Mouse (Mus musculus) macrophage (primary cell): Measurements from ENCODE around the gene Taar7a. TPM values are rescaled to one million over a fixed set of nuclear protein-coding genes. Genes with fewer than 3 reads are reported as not detected.

Source experiments
- H3K27ac ChIP-seq: fragments of 350-480 bp; formaldehyde crosslinking; 2 replicates; pipeline ENCODE4 v1.9.0; 2021
- H3K36me3 ChIP-seq: fragments of 350-480 bp; formaldehyde crosslinking; 2 replicates; pipeline ENCODE4 v1.9.0; 2021; ENCODE audit errors: inconsistent target
- H3K4me3 ChIP-seq: fragments of 350-480 bp; formaldehyde crosslinking; 2 replicates; pipeline ENCODE4 v1.9.0; 2021; ENCODE audit errors: inconsistent target
- H3K79me2 ChIP-seq: fragments of 350-480 bp; formaldehyde crosslinking; 2 replicates; pipeline ENCODE4 v1.9.0; 2021; ENCODE audit errors: inconsistent target
- WGBS: methylation state at CpG from one replicate; pipeline ENCODE4 v1.1.7; 2026; ENCODE audit warnings: inconsistent platforms; ENCODE audit not compliant: missing documents; 5-methylcytosine and 5-hydroxymethylcytosine counted together
- polyA plus RNA-seq: library from polyadenylated mRNA; stranded (reverse); fragments of 250-400 nt; gene quantifications from 3 replicates; pipeline ENCODE4 v1.2.4, GENCODE M21; 2018; ENCODE audit warnings: inconsistent platforms

Gene Taar7a
- polyA plus RNA-seq, 1 experiment from 2014 or later, result not detected

GRCm38 (mm10) chr10:23964921-23965610, 28.2 kb downstream of the Taar7a start:
- no peak overlapping the region for H3K4me3 ChIP-seq
- no peak overlapping the region for H3K27ac ChIP-seq
- WGBS, result 80% methylated on average over 6 of the region's 6 CpGs
- H3K79me2 ChIP-seq, result no peaks in the 10 kb centered on the region
- H3K36me3 ChIP-seq, result no peaks in the 10 kb centered on the region

- Histone ChIP-seq H3K79me2 (no peaks in the 10 kb centered on the region), H3K36me3 (no peaks in the 10 kb centered on the region), H3K27ac (no peak overlapping the region), H3K4me3 (no peak overlapping the region)
- 77% methylated on average over 3 of the region's 3 CpGs for WGBS
Observed at GRCm38 (mm10) chr10:23963444-23963843, 29.8 kb downstream of the Taar7a start.

GRCm38 (mm10) chr10:23960444-23960915, 32.8 kb downstream of the Taar7a start, which contains the start of gene Taar4:
Gene Taar4 (plus strand): TSS chr10:23960494.
- H3K36me3 ChIP-seq, result no peaks in the 10 kb centered on the region
- no peak within 1 kb of the TSS for H3K27ac ChIP-seq
- no peaks in the 10 kb centered on the region for H3K79me2 ChIP-seq
- no peak within 1 kb of the TSS for H3K4me3 ChIP-seq
- 66% methylated on average over 13 of the region's 13 CpGs for WGBS

GRCm38 (mm10) chr10:23959071-23959470, 34.2 kb downstream of the Taar7a start:
- no peak overlapping the region for H3K4me3 ChIP-seq
- no peaks in the 10 kb centered on the region for H3K79me2 ChIP-seq
- no peaks in the 10 kb centered on the region for H3K36me3 ChIP-seq
- H3K27ac ChIP-seq, result no peak overlapping the region
- 89% methylated on average over 3 of the region's 3 CpGs for WGBS

- WGBS, result 87% methylated on average over 6 of the region's 6 CpGs
- Histone ChIP-seq H3K36me3 (no peaks in the 10 kb centered on the region), H3K79me2 (no peaks in the 10 kb centered on the region), H3K27ac (no peak overlapping the region), H3K4me3 (no peak overlapping the region)
Observed at GRCm38 (mm10) chr10:23951714-23952113, 41.6 kb downstream of the Taar7a start.

- H3K27ac ChIP-seq, result no peak within 1 kb of the TSS
- 92% methylated on average over 16 of the region's 16 CpGs for WGBS
- no peaks in the 10 kb centered on the region for H3K79me2 ChIP-seq
- no peaks in the 10 kb centered on the region for H3K36me3 ChIP-seq
- H3K4me3 ChIP-seq, result no peak within 1 kb of the TSS
Observed at GRCm38 (mm10) chr10:23949508-23950005, 43.7 kb downstream of the Taar7a start, which contains the start of gene Taar3. Gene Taar3 (plus strand): TSS chr10:23949558.

GRCm38 (mm10) chr10:23948026-23948425, 45.3 kb downstream of the Taar7a start:
- Histone ChIP-seq H3K36me3 (no peaks in the 10 kb centered on the region), H3K27ac (no peak overlapping the region), H3K79me2 (no peaks in the 10 kb centered on the region), H3K4me3 (no peak overlapping the region)
- WGBS, result 52% methylated on average over 7 of the region's 7 CpGs

GRCm38 (mm10) chr10:23942465-23942864, 50.8 kb downstream of the Taar7a start:
- WGBS, result 81% methylated on average over 5 of the region's 5 CpGs
- no peak overlapping the region for H3K4me3 ChIP-seq
- H3K27ac ChIP-seq, result no peak overlapping the region
- H3K79me2 ChIP-seq, result no peaks in the 10 kb centered on the region
- H3K36me3 ChIP-seq, result no peaks in the 10 kb centered on the region

Other genes starting within 250 kb of the Taar7a start
- 762 to 2,105 TPM (median 1,911 TPM) in 3 replicates for gene Rps12, start 206.2 kb downstream of the Taar7a start, polyA plus RNA-seq
- gene Slc18b1, start 196.5 kb downstream of the Taar7a start, polyA plus RNA-seq, result 1.3 to 1.5 TPM (median 1.4 TPM) in 3 replicates
- gene Vnn3, start 142.0 kb downstream of the Taar7a start, polyA plus RNA-seq, result 0.67 to 5.3 TPM (median 1.7 TPM) in 3 replicates
- not detected in 3 replicates for gene Vnn1, start 98.8 kb downstream of the Taar7a start, polyA plus RNA-seq
- gene Taar1, start 73.1 kb downstream of the Taar7a start, polyA plus RNA-seq, result not detected in 3 replicates
- gene Taar2, start 54.9 kb downstream of the Taar7a start, polyA plus RNA-seq, result not detected in 3 replicates
- not detected in 3 replicates for gene Taar3, start 43.9 kb downstream of the Taar7a start, polyA plus RNA-seq
- not detected in 3 replicates for gene Taar4, start 33.0 kb downstream of the Taar7a start, polyA plus RNA-seq
- not detected in 3 replicates for gene Taar5, start 22.8 kb downstream of the Taar7a start, polyA plus RNA-seq
- gene Taar6, start 7.8 kb downstream of the Taar7a start, polyA plus RNA-seq, result not detected in 3 replicates
- gene Taar7b, start 6.5 kb upstream of the Taar7a start, polyA plus RNA-seq, result not detected in 3 replicates
- not detected in 3 replicates for gene Taar7d, start 33.7 kb upstream of the Taar7a start, polyA plus RNA-seq
- gene Taar7e, start 44.1 kb upstream of the Taar7a start, polyA plus RNA-seq, result not detected in 3 replicates
- gene Taar7f, start 56.0 kb upstream of the Taar7a start, polyA plus RNA-seq, result not detected in 3 replicates
- gene Taar8a, start 83.0 kb upstream of the Taar7a start, polyA plus RNA-seq, result not detected in 3 replicates
- not detected in 3 replicates for gene Taar8b, start 98.8 kb upstream of the Taar7a start, polyA plus RNA-seq
- gene Taar8c, start 108.4 kb upstream of the Taar7a start, polyA plus RNA-seq, result not detected in 3 replicates
- not detected in 3 replicates for gene Taar9, start 116.1 kb upstream of the Taar7a start, polyA plus RNA-seq
- 163 to 202 TPM (median 186 TPM) in 3 replicates for gene Stx7, start 155.8 kb upstream of the Taar7a start, polyA plus RNA-seq
- not detected in 3 replicates for gene Moxd1, start 230.0 kb upstream of the Taar7a start, polyA plus RNA-seq